Mouse (Mus musculus) small intestine, adult 2 months (tissue): Measurements from ENCODE around the gene Ptpre. TPM values are rescaled to one million over a fixed set of nuclear protein-coding genes. Genes with fewer than 3 reads are reported as not detected.

Experiments
- H3K27ac ChIP-seq: fragments of 200-500 bp; 2 replicates; pipeline ENCODE4 v1.5.1; 2012; ENCODE audit warnings: low read depth, low read length, control low read depth, inconsistent platforms; ENCODE audit not compliant: insufficient read depth
- H3K27me3 ChIP-seq: fragments of 200-500 bp; 2 replicates; pipeline ENCODE4 v1.6.1; 2012; ENCODE audit warnings: mild to moderate bottlenecking, moderate library complexity, low read length, inconsistent platforms; ENCODE audit not compliant: control insufficient read depth, insufficient read depth
- H3K36me3 ChIP-seq: fragments of 200-500 bp; 2 replicates; pipeline ENCODE4 v1.6.1; 2012; ENCODE audit warnings: mild to moderate bottlenecking, low read length, control low read depth, inconsistent platforms; ENCODE audit not compliant: control insufficient read depth, insufficient read depth
- H3K4me1 ChIP-seq: fragments of 200-500 bp; 2 replicates; pipeline ENCODE4 v1.6.1; 2012; ENCODE audit warnings: low read length, inconsistent platforms, mixed read lengths; ENCODE audit not compliant: control insufficient read depth, insufficient read depth, insufficient read length
- H3K4me3 ChIP-seq: fragments of 200-500 bp; 2 replicates; pipeline ENCODE4 v1.5.1; 2012; ENCODE audit warnings: low read depth, mild to moderate bottlenecking, control low read depth, inconsistent platforms, low read length, moderate library complexity
- CTCF ChIP-seq: fragments of 200-500 bp; IDR thresholded peaks from 2 replicates; pipeline ENCODE4 v1.5.1; 2012; ENCODE audit warnings: low read depth, mild to moderate bottlenecking, control low read depth, inconsistent platforms, low read length, moderate library complexity, mixed read lengths; ENCODE audit not compliant: insufficient replicate concordance, insufficient read length; ENCODE audit errors: extremely low read depth
- POLR2A ChIP-seq: fragments of 200-500 bp; IDR thresholded peaks from 2 replicates; pipeline ENCODE4 v1.6.1; 2012; ENCODE audit warnings: low read depth, mild to moderate bottlenecking, control low read depth, inconsistent platforms, low read length, moderate library complexity
- WGBS: fragments of 180-500 bp; shearing (Covaris S2); methylation state at CpG from one replicate; pipeline ENCODE4 v1.1.7; 2018; 5-methylcytosine and 5-hydroxymethylcytosine counted together
- polyA plus RNA-seq: library from polyadenylated mRNA; depleted of rRNA; stranded (reverse); fragments of >200 nt; gene quantifications from 2 replicates; pipeline ENCODE4 v1.2.3, GENCODE M21; 2012

Ptpre gene
- polyA plus RNA-seq, 1 experiment: 17.0 TPM

DNA sequence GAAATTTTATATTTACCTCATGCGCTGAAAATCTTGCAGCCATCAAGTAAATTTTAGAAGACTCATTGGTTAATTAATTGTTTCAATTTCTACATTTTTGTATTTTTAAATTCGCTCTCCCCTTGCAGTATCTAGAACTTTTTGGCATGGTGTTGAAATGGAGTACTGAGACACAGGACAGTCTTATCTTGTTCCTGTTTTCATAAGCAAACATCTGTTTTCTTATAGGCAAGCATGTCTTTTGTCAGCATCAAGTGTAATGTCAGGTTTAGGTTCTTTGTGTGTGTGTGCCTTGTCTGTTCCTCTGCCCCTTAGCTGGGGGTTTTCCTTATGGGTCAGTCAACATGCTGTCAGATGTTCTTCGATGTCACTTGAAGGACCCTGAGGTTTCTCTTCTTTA lies 39.0 kb downstream of the Ptpre start:
- no peak overlapping the region for H3K27ac ChIP-seq
- TF ChIP-seq POLR2A: no peak
- TF ChIP-seq CTCF: no peak
- no peak overlapping the region for H3K4me3 ChIP-seq
- no peaks in the 10 kb centered on the region for H3K27me3 ChIP-seq
- no peaks in the 10 kb centered on the region for H3K4me1 ChIP-seq
- no peaks in the 10 kb centered on the region for H3K36me3 ChIP-seq
- 86% methylated on average over 3 of the region's 3 CpGs for WGBS

DNA sequence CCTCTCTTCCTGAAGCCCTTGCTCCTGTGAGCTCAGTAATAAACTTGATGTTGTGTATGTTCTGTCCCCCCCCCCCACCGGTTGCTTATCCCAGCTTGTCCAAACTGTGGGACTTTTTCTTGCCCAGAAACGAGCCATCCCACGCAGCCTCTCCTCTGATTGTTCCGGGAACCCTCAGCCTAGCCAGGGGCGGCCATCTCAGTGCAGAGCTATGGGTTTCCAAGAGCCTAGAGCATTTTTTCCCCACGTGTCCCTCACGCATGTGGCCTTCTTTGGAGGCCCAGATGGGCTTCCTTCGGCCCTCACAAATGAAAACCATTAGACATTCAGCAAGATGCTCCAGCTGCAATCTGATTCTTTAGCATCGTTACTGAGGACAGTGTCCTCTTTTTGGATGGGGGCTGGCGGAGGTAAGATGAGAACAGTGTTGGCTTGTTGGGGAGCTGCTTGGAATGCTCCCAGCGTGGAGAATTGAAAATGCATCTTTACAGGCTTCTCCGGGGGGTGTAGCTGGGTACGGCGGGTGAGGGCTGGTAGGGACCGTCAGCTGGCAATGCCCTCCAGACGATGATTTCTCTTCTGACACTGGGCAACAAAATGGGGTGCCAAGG lies 41.5 kb downstream of the Ptpre start:
- TF ChIP-seq POLR2A (no peak), CTCF (no peak)
- Histone ChIP-seq H3K27ac (no peak overlapping the region), H3K4me1 (no peaks in the 10 kb centered on the region), H3K36me3 (no peaks in the 10 kb centered on the region), H3K4me3 (no peak overlapping the region), H3K27me3 (no peaks in the 10 kb centered on the region)
- 82% methylated on average over 16 of the region's 16 CpGs for WGBS

DNA sequence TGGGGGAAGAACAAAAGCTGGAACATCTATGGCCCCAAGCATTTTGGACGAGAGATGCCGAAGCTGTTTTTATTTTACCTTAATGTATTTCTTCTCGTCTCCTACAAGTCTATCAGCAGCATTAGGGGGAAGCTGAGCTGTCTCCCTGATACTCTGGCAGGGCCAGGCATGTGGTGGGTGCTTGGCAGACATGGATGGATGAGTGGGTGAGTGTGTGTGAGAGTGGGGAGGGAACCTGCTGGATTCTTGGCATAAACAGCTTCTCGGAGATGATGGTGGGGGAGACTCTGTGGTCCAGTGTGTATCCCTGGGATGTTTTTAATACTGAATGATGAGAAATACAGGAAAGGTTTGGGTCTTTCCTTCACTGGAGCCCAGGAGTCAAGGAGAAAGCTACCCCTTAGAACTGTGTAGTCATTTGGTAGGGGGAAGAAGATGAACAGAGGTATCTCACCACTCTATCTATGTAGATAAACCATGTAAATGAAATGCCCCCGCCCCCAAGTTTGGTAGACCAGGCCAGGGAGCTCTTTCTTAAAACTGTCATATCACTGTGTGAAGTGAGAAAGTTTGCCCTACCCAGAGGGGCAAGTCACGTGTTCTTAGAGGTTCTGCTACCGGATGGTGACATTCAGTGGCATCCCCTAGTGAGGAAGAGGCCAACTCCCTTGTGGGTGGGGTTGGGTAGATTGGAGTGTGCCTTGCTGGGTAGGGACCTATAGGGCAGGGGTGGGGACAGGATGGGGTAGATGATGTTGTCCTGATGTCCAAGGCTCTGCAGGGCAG lies 43.2 kb downstream of the Ptpre start:
- 75% methylated on average over 7 of the region's 7 CpGs for WGBS
- H3K4me3 ChIP-seq: no peak overlapping the region
- no peak for TF ChIP-seq CTCF
- no peak for TF ChIP-seq POLR2A

DNA sequence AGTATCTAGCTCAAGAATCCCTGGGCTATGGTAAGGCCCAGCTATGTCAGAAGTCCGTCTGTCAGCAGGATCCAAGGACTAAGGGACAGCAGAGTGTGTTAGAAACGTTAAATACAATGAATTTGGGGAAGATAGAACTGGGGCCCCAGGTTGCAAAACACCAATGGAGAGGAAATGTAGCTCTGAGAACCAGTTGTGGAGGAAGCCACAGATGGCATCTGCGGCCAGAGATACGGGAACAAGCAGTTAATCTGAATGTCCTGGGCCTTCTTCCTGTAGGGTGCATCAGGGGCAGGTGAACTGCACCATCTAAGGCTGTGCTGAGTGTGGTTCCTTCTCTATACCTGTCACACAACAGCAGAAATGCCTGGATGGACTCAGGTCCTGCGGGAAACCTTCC lies 43.8 kb downstream of the Ptpre start:
- 70% methylated on average over 5 of the region's 5 CpGs for WGBS
- Histone ChIP-seq H3K4me1 (no peaks in the 10 kb centered on the region), H3K27me3 (no peaks in the 10 kb centered on the region), H3K36me3 (no peaks in the 10 kb centered on the region), H3K27ac (no peak overlapping the region), H3K4me3 (no peak overlapping the region)
- TF ChIP-seq POLR2A (no peak), CTCF (no peak)

More for the DNA sequence above, 43.2 kb downstream of the Ptpre start:
- no peaks in the 10 kb centered on the region for H3K36me3 ChIP-seq
- no peaks in the 10 kb centered on the region for H3K4me1 ChIP-seq
- H3K27me3 ChIP-seq: no peaks in the 10 kb centered on the region
- no peak overlapping the region for H3K27ac ChIP-seq

DNA sequence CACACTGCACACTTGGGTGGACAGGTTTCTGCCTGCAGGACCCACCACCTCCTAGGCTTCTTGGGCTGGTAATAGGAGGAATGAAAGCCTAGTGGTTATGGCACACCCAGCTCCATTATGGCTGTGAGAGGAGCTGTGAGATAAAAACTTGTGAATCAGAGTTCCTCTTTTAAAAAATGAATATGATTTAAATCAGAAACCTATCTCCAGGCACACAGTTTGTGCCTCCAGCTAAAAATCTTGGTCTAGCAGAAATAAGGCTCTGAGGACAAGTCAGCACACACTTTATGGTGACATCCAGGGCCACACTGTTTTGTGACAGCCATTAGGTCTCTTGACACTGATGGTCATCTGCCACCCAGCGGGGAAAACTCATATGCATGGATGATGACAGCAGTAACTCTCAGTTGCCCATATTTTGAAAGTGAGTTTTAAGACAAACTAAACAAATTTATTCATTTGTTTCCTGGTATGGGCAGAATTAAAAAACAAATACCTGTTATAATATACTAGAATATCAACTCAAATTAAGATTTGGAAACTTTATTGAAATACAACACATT lies 47.9 kb downstream of the Ptpre start:
- Histone ChIP-seq H3K36me3 (no peaks in the 10 kb centered on the region), H3K4me3 (no peak overlapping the region), H3K27me3 (no peaks in the 10 kb centered on the region), H3K27ac (no peak overlapping the region), H3K4me1 (no peaks in the 10 kb centered on the region)
- 88% methylated on average over 1 of the region's 1 CpGs for WGBS
- TF ChIP-seq CTCF: no peak
- TF ChIP-seq POLR2A: no peak

DNA sequence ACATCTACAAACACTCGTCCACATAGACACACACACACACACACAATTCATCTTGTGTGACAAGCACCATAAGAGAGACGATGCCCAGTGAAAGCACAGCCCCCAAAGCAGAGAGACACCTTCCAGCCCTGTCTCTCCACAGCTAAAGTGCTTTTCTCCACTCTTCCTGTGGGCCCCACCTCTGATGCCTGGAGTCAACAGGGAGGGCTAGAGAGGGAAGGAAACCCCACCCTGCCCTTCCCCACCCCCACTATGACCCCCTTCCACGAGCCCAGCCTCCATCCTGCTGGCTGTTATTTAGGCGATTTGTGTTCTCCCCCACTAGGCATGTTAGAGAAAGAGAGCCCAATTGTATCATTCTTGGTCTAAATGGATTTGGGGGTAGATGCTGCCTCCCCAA lies 49.1 kb downstream of the Ptpre start:
- H3K4me1 ChIP-seq: no peaks in the 10 kb centered on the region
- H3K27ac ChIP-seq: no peak overlapping the region
- 54% methylated on average over 4 of the region's 4 CpGs for WGBS
- H3K27me3 ChIP-seq: no peaks in the 10 kb centered on the region
- TF ChIP-seq CTCF (no peak), POLR2A (no peak)
- H3K4me3 ChIP-seq: no peak overlapping the region
- no peaks in the 10 kb centered on the region for H3K36me3 ChIP-seq

DNA sequence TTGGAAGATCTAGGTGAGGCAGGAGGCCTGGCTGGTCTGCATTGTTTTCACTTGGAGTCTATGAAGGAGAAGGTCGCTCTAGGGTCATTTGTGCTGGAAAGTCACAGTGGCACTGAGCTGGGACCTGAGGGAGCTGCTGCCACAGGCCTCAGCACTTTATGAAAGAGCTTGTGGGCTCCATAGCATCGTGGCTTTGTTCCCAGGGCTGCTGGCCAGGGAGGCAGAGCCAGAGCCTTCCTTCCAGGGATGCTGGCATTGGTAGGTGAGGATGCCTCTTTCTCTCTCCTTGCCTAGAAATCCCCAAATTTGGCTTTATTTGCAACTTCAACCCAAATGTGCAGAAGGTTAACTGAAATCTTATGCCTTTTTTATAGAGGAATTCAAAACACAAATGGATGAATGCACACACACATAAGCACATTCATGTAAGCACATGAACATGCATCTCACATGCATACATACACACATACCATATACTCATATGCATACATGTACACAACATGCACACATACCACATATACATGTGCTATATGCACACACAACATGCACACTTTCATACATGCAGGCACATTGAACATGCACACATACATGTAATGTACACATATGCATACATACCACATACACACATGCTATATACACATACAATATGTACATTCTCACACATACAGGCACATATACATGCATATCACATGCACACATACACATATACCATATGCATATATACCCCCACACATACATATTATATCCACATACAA lies 50.7 kb downstream of the Ptpre start:
- Histone ChIP-seq H3K4me1 (no peaks in the 10 kb centered on the region), H3K36me3 (no peaks in the 10 kb centered on the region), H3K4me3 (no peak overlapping the region), H3K27me3 (no peaks in the 10 kb centered on the region), H3K27ac (no peak overlapping the region)
- no peak for TF ChIP-seq CTCF
- no peak for TF ChIP-seq POLR2A
- 70% methylated on average over 2 of the region's 2 CpGs for WGBS
